Mouse (Mus musculus): ENCODE results near the gene Arl4d. TPM values are rescaled to one million over a fixed set of nuclear protein-coding genes. Genes with fewer than 3 reads are reported as not detected.

Arl4d gene
- total and polyA plus RNA-seq, 3 experiments, result 0.59 to 1.2 (median 0.81) TPM

DNA sequence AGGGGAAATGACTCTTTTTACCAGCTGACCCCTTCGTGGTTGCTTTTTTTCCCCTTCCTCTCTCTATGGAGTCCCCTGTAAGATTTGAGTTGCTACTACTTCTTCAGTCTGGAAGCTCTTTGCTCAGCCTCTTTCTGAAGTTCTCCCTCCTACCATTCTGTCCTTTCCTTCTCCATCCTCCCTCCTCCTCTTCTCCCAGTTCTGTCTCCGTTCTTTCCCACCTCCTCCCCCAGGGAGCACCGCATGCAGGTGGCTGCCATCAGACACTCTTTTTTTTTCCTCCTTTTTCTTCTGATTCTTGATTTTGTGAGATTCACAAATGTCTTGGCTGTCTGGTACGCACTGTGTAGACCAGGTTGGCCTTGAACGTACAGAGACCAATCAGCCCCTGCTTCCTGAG is 25.0 kb downstream of the Arl4d start:
- Histone ChIP-seq H3K9ac (ENCODE audit: insufficient read depth, low read depth) (no peak overlapping the region), H3K27me3 (replicated peaks) (peaks cover 26% of the 10 kb centered on the region), H3K79me2 (replicated peaks; ENCODE audit: control insufficient read depth, extremely low read depth, insufficient read depth, poor library complexity, severe bottlenecking) (no peaks in the 10 kb centered on the region), H3K36me3 (replicated peaks in 1 of 2; ENCODE audit: control insufficient read depth in 1 of 2, insufficient read depth in 1 of 2, low read length in 1 of 2) (no peaks in the 10 kb centered on the region), H3K27ac (ENCODE audit: insufficient read depth, low read depth) (no peak overlapping the region), H3K4me3 (replicated peaks in 1 of 3; ENCODE audit: low read depth in 2 of 3, low read length in 2 of 3, poor library complexity in 1 of 3) (no peak overlapping the region), H3K9me3 (replicated peaks; ENCODE audit: low read length) (no peaks in the 10 kb centered on the region), H3K4me1 (ENCODE audit: control insufficient read depth in 1 of 2, insufficient read depth in 2 of 2) (peaks cover 0 to 10% of the 10 kb centered on the region in 2 experiments; a peak in 2 of 4 replicates), H3K4me2 (ENCODE audit: insufficient read depth, low read depth, poor library complexity, severe bottlenecking) (no peak overlapping the region)
- dilution Hi-C loops (cut with MboI; ENCODE audit: extremely low pct_ligation_motif_present, extremely low pct_unique_long_range_greater_than_20kb, low sequenced_read_pairs) (no loop called here), in situ Hi-C loops (cut with MboI; ENCODE audit: low pct_ligation_motif_present, low pct_unique_long_range_greater_than_20kb, low sequenced_read_pairs) (no loop called here)
- no peak for TF ChIP-seq MXI1 (IDR thresholded peaks at IDR 0.05; ENCODE audit: low read depth, low read length)
- TF ChIP-seq RCOR1 (conservative IDR thresholded peaks at IDR 0.05; ENCODE audit: low read depth, low read length), result no peak
- no peak for TF ChIP-seq ELF1 (IDR thresholded peaks at IDR 0.05; ENCODE audit: low read depth, low read length)
- TF ChIP-seq SIN3A (IDR thresholded peaks at IDR 0.05; ENCODE audit: low read length), result no peak
- no peak for TF ChIP-seq SMC3 (IDR thresholded peaks at IDR 0.05; ENCODE audit: low read depth, low read length)
- no peak for TF ChIP-seq NRF1 (IDR thresholded peaks at IDR 0.05; ENCODE audit: low read depth, low read length)
- no peak for TF ChIP-seq CHD2 (IDR thresholded peaks at IDR 0.05; ENCODE audit: low read length)
- TF ChIP-seq JUND (conservative IDR thresholded peaks at IDR 0.05; ENCODE audit: low read depth, low read length), result no peak
- no peak for TF ChIP-seq MEF2A (IDR thresholded peaks at IDR 0.05; ENCODE audit: borderline replicate concordance, low read depth, low read length)
- TF ChIP-seq HCFC1 (IDR thresholded peaks at IDR 0.05; ENCODE audit: low read depth, low read length), result no peak
- no peak for TF ChIP-seq MYC (IDR thresholded peaks at IDR 0.05; ENCODE audit: low read depth, low read length)
- no peak for TF ChIP-seq USF2 (conservative IDR thresholded peaks at IDR 0.05; ENCODE audit: low read depth, low read length)
- no peak for TF ChIP-seq UBTF (IDR thresholded peaks at IDR 0.05; ENCODE audit: low read depth, low read length)
- TF ChIP-seq ETS1 (conservative IDR thresholded peaks at IDR 0.05; ENCODE audit: low read depth, low read length), result no peak
- no peak for TF ChIP-seq USF1 (IDR thresholded peaks at IDR 0.05; ENCODE audit: low read depth, low read length)
- DNase-seq (ENCODE audit: extremely low read depth), result no peak

DNA sequence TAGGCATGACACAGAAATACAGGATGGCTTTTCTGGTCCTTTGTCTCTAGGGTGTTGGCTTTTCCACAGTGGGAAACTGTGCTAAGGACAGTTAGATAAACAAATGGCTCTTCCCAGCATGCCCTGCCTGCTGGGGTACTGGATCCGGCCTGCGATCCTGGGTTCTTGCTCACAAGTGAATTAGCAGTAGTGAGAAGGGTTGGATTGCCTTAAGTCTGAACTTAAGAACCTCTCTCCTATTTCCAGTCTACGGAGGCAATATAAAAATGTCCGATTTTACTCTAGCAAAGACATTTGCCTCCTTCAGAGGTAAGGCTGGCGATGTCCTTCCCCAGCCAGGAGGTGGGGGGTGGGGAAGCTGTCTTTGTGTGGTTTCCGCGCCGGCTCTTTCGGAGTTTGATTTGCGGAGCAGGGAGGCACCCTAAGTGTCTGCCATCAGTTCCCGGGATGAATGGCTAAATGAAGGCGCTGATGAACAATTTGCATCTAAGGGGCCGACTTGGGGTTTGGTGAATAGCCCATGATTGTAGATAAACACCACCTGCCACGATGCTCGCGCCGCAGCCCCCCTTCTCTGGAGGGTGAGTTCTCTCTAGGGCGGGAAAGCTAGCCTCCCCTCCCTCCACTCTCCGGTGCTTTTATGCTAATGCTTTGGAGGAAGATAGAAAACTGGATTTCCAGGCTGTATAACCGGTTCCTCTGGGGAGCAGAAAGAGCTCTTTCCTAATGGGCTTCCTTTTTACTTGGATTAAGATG is 30.7 kb downstream of the Arl4d start:
- H3K9ac ChIP-seq (ENCODE audit: insufficient read depth, low read depth), result no peak overlapping the region
- no peaks in the 10 kb centered on the region for H3K79me2 ChIP-seq (replicated peaks; ENCODE audit: control insufficient read depth, extremely low read depth, insufficient read depth, poor library complexity, severe bottlenecking)
- no peak overlapping the region for H3K4me2 ChIP-seq (ENCODE audit: insufficient read depth, low read depth, poor library complexity, severe bottlenecking)
- peaks cover 43% of the 10 kb centered on the region for H3K27me3 ChIP-seq (replicated peaks)
- H3K27ac ChIP-seq (ENCODE audit: insufficient read depth, low read depth), result no peak overlapping the region
- H3K36me3 ChIP-seq (replicated peaks in 1 of 2; ENCODE audit: control insufficient read depth in 1 of 2, insufficient read depth in 1 of 2, low read length in 1 of 2), result no peaks in the 10 kb centered on the region
- TF ChIP-seq USF2 (conservative IDR thresholded peaks at IDR 0.05; ENCODE audit: low read depth, low read length), result no peak
- no peak for TF ChIP-seq TBP (conservative IDR thresholded peaks at IDR 0.05; ENCODE audit: low read depth, low read length)
- TF ChIP-seq USF1 (IDR thresholded peaks at IDR 0.05; ENCODE audit: low read depth, low read length), result no peak
- no peak for TF ChIP-seq RAD21 (IDR thresholded peaks at IDR 0.05; ENCODE audit: low read depth, low read length)
- no peak for TF ChIP-seq ZMIZ1 (IDR thresholded peaks at IDR 0.05; ENCODE audit: low read depth, low read length)
- TF ChIP-seq MAZ (IDR thresholded peaks at IDR 0.05; ENCODE audit: low read depth, low read length), result no peak
- no peak for TF ChIP-seq UBTF (IDR thresholded peaks at IDR 0.05; ENCODE audit: low read depth, low read length)
- no peak for TF ChIP-seq RCOR1 (conservative IDR thresholded peaks at IDR 0.05; ENCODE audit: low read depth, low read length)
- TF ChIP-seq SMC3 (IDR thresholded peaks at IDR 0.05; ENCODE audit: low read depth, low read length), result no peak
- no peak for TF ChIP-seq EP300 (IDR thresholded peaks at IDR 0.05; ENCODE audit: low read length)
- no peak for TF ChIP-seq TCF12 (IDR thresholded peaks at IDR 0.05; ENCODE audit: low read depth, low read length)
- no peak for TF ChIP-seq HCFC1 (IDR thresholded peaks at IDR 0.05; ENCODE audit: low read depth, low read length)
- no peak for TF ChIP-seq JUND (conservative IDR thresholded peaks at IDR 0.05; ENCODE audit: low read depth, low read length)
- no peak for TF ChIP-seq MEF2A (IDR thresholded peaks at IDR 0.05; ENCODE audit: borderline replicate concordance, low read depth, low read length)
- no peak for TF ChIP-seq NRF1 (IDR thresholded peaks at IDR 0.05; ENCODE audit: low read depth, low read length)
- no peaks in the 10 kb centered on the region for H3K4me1 ChIP-seq (ENCODE audit: control insufficient read depth in 1 of 2, insufficient read depth in 2 of 2)
- H3K4me3 ChIP-seq (replicated peaks in 1 of 3; ENCODE audit: low read depth in 2 of 3, low read length in 2 of 3, poor library complexity in 1 of 3), result no peak overlapping the region
- DNase-seq (ENCODE audit: extremely low read depth), result no peak
- peaks cover 7% of the 10 kb centered on the region for H3K9me3 ChIP-seq (replicated peaks; ENCODE audit: low read length)
- dilution Hi-C loops (cut with MboI; ENCODE audit: extremely low pct_ligation_motif_present, extremely low pct_unique_long_range_greater_than_20kb, low sequenced_read_pairs) (no loop called here), in situ Hi-C loops (cut with MboI; ENCODE audit: low pct_ligation_motif_present, low pct_unique_long_range_greater_than_20kb, low sequenced_read_pairs) (no loop called here)

All from CH12.LX (cell line).